Mouse (Mus musculus): ENCODE results near the gene Sparcl1. TPM values are rescaled to one million over a fixed set of nuclear protein-coding genes. Genes with fewer than 3 reads are reported as not detected.

Gene Sparcl1
- polyA plus RNA-seq, 1 experiment from 2014 or later = 26.5 TPM

DNA sequence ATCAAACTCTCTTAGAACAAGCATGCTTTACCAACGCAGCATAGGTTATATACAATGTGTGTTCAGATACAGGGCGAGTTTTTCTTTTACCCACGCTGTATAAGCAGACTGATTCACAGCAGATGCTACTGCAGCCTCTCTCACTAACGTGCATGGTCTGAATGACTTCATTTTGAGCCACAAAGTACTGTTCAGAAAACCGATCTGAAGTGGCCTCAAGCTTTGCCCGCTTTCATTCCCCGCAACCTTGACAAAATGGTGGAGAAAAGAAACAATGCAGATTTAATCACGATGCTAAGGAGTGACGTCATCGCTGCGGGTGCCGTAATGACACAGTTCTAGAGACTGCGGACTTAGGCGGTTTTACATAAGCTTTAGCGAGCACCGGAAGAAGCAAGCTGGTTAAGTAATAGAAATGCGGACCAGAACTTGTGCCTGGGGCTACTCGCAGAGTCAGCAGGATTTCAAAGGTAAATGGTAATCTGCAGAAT, 4.6 kb downstream of the Sparcl1 start:
- 7% methylated on average over 18 of the region's 18 CpGs for WGBS
- Histone ChIP-seq H3K4me3 (replicated peaks) (peak overlapping the region; percentile 23), H3K4me1 (peaks cover 72% of the 10 kb centered on the region), H3K9ac (peak overlapping the region; percentile 17; the same call in 1 of the 2 replicates), H3K9me3 (no peaks in the 10 kb centered on the region), H3K27ac (peak overlapping the region; percentile 80), H3K4me2 (peak overlapping the region; percentile 49), H3K36me3 (replicated peaks) (no peaks in the 10 kb centered on the region), H3K27me3 (no peaks in the 10 kb centered on the region)
- ATAC-seq (ENCODE audit: low FRiP score) = peak; percentile 57

DNA sequence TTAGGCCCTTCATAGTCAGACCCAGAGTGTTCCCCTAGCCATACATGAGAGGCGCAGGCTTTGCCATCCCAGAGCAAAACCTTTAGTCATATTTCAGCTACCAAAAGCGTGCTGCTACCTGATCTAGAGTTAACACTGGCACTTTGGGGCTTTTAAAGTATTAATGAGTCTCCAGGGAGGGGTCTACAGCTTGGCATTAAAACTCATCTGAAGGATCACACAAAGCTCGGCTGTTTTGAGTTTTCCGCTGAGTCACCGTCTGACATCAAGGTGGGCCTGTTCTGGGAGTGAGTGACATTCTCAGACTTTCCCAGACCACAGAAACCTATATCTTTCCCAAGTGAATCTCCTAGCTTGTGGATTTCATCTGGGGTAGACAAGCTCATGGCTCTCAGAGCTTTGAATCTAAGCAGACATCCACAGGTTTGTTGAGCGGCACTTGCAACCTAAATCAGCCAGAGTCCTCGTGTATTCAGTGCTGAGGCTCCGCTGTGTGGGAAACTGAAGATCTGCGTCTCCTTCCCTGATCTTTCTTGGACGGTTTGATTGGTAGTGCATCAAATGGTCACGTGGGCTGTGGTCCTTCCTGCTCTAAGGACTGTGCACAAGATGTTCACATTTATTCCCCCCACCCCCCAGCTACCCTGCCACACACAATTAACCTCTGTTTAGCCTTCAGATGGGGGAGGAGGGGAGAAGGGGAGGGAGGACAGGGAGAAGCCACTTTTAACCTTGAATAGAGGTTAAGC, 5.2 kb downstream of the Sparcl1 start:
- Histone ChIP-seq H3K9ac (0 out of 2 replicates have a peak overlapping the region, but pooled peaks have one; percentile 17), H3K36me3 (replicated peaks) (no peaks in the 10 kb centered on the region), H3K27ac (peak overlapping the region; percentile 80), H3K4me1 (peaks cover 70% of the 10 kb centered on the region), H3K4me3 (replicated peaks) (peak overlapping the region; percentile 23; the same call in 1 of the 2 replicates), H3K4me2 (peak overlapping the region; percentile 49), H3K9me3 (no peaks in the 10 kb centered on the region), H3K27me3 (no peaks in the 10 kb centered on the region)
- 36% methylated on average over 11 of the region's 11 CpGs for WGBS
- ATAC-seq (ENCODE audit: low FRiP score) = peak; percentile 41

DNA sequence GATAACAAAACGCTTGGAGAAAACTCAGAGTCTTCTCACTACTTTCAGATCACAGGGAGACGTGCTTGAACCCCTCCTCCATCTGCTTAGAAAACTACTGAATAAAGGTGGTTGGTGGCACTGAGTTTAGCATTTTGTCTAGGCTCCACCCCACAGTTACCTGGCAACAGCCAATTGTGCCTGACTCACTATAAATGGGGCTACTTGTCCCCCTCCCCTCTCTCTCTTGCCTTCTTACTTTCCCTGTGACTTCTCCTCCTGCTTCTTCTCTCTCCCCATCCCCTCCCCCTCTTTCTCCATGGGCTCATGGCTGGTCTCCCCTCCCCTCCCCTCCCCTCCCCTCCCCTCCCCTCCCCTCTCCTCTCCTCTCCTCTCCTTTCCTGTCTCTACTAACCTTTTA, 9.4 kb downstream of the Sparcl1 start:
- Histone ChIP-seq H3K4me3 (replicated peaks) (no peak overlapping the region), H3K27me3 (no peaks in the 10 kb centered on the region), H3K4me2 (no peak overlapping the region), H3K4me1 (peaks cover 60% of the 10 kb centered on the region), H3K9me3 (no peaks in the 10 kb centered on the region), H3K36me3 (replicated peaks) (no peaks in the 10 kb centered on the region), H3K9ac (no peak overlapping the region), H3K27ac (no peak overlapping the region)
- ATAC-seq (ENCODE audit: low FRiP score) = no peak
- 33% methylated on average over 2 of the region's 2 CpGs for WGBS

DNA sequence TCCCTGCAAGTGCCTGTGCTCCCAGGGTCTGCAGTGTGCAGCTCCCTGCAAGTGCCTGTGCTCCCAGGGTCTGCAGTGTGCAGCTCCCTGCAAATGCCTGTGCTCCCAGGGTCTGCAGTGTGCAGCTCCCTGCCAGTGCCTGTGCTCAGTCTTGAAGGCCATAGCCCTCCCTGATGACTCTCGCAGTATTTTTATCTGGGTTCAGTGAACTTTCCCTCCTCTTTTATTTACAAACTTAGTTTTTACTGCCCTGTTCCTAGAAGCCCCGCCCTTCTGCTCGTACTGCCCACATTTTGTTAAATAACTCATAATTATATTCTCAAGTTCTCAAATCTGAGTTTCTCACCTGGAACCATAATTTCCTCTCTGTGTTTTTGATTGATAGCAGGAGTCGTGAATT, 10.4 kb downstream of the Sparcl1 start:
- no peak overlapping the region for H3K9ac ChIP-seq
- no peaks in the 10 kb centered on the region for H3K9me3 ChIP-seq
- ATAC-seq (ENCODE audit: low FRiP score) = no peak
- H3K27me3 ChIP-seq = no peaks in the 10 kb centered on the region
- no peaks in the 10 kb centered on the region for H3K36me3 ChIP-seq (replicated peaks)
- H3K4me2 ChIP-seq = no peak overlapping the region
- H3K4me1 ChIP-seq = peaks cover 51% of the 10 kb centered on the region
- H3K4me3 ChIP-seq (replicated peaks) = no peak overlapping the region
- no peak overlapping the region for H3K27ac ChIP-seq
- WGBS = 69% methylated on average over 4 of the region's 4 CpGs

DNA sequence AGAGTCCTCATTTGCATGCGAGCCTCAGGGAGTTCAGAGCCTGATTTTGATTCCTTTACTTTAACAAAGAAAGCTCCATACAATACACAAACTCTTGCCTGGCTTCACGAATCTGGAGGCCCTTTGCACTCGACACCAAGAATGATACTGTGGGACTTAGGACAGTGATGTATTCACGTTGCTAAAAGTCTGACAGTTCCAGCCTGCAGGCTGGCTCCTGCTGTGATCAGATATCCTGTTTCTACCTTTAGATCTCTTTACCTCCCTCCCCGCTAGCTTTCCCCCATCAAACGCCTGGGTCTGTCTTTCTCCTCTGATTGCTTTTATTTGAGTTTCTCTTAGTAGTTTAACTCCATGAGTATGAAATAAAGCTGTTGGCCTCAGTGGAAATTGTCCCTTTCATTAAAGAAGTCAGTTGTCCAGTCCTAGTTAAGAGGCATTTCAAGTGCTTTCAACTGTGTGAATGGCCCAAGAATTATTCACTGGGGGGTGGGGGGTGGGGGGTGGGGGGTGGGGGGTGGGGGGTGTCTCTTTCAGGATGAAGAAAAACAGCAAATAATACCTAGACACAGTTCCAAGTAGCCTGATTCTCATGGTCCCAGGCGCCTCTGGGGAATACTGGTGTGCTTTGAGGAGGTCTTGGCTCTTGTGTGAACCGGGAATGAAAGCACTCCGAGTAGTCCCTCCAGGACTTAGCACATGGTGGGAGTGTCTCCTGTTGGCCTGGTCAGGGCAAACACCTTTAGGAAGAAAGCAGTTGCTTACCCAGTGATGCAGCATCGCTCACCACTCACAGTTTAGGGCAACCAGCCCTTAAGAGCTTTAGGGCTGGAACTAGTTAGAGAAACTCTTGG, 11.6 kb downstream of the Sparcl1 start:
- 9% methylated on average over 10 of the region's 10 CpGs for WGBS
- H3K4me3 ChIP-seq (replicated peaks) = no peak overlapping the region
- H3K27me3 ChIP-seq = no peaks in the 10 kb centered on the region
- no peaks in the 10 kb centered on the region for H3K36me3 ChIP-seq (replicated peaks)
- peak overlapping the region; percentile 2 for H3K4me2 ChIP-seq
- H3K9me3 ChIP-seq = no peaks in the 10 kb centered on the region
- no peak overlapping the region for H3K9ac ChIP-seq
- ATAC-seq (ENCODE audit: low FRiP score) = peak; percentile 37; the same call in 1 of the 2 replicates
- H3K27ac ChIP-seq = peak overlapping the region; percentile 42; the same call in 1 of the 2 replicates
- peaks cover 43% of the 10 kb centered on the region for H3K4me1 ChIP-seq

DNA sequence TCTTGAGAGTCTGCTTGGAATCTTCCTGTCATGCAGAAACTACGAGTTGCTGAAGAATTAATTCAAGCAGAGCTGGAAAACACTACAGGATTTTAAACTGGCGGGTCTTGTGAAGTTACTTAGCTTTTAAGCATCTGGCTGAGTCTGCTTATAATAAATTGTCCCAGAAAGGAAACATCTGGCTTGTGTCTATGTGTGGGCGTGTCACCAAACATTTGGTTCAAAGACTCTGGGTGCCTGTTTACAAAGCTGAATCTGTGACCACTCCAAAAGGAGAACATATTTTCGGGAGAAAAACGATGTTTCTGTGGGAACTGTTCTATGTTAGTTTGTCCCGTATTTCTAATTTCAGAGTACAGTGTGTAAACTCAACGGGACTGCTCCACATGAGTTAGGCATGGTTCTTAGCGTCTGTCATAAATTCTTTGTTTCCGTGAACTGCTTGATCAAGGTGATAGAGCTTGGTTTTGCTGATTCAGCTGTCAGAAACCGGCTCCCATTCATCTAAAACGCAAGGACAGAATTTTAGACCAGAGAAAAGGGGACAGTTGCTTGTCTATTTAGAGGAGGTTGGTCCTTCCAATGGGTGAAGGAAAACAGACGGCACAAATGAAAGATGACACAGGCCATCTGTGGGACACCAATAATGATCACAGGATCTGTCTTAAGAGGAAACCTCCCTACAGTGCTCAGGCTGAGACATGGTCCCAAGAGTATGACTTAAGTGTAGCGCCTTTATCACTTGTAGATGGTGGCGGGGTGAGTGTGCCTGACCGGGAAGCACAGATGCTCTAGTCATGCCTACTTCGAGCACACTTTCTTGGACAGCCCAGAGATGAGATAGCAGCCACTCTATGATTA, 17.2 kb downstream of the Sparcl1 start:
- no peak overlapping the region for H3K4me3 ChIP-seq (replicated peaks)
- H3K9ac ChIP-seq = no peak overlapping the region
- H3K4me2 ChIP-seq = no peak overlapping the region
- H3K27ac ChIP-seq = no peak overlapping the region
- H3K36me3 ChIP-seq (replicated peaks) = no peaks in the 10 kb centered on the region
- no peaks in the 10 kb centered on the region for H3K27me3 ChIP-seq
- no peak for ATAC-seq (ENCODE audit: low FRiP score)
- WGBS = 88% methylated on average over 16 of the region's 16 CpGs
- H3K4me1 ChIP-seq = 0 out of 2 replicates have a peak, but pooled peaks cover 10% of the 10 kb centered on the region
- no peaks in the 10 kb centered on the region for H3K9me3 ChIP-seq

DNA sequence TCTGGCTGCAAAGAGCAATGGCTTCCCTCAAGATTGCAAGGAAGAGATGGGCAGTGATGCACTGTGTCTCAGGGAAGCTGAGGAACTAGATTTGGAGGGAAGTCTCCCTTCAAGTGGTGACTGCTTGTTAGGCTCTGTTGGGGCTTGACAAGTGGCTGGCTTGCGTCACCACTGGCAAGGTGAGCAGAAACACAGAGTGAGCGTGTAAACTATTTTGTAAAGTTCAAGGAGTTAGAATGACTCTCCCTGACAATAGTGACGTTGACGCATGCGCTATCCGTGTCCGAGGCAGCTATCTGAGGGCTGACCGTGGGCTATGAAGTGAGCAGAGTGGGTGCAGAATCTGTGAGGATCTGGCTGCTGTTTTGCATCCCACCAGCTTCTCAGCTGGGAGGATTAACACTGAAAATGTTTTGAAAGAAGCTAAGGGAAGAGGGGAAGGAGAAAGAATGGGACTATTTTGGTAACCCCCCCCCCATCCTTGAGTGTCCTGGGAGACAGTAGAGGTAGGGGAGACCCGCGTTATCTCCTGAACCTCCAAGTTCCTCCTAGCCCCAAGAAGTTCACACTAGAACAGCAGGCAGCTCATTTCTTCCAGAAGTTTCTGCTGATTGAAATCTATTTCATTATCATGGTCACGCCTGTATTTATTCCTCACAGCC, 18.0 kb downstream of the Sparcl1 start:
- Histone ChIP-seq H3K4me2 (no peak overlapping the region), H3K9me3 (no peaks in the 10 kb centered on the region), H3K27ac (no peak overlapping the region), H3K4me3 (replicated peaks) (no peak overlapping the region), H3K27me3 (no peaks in the 10 kb centered on the region), H3K4me1 (0 out of 2 replicates have a peak, but pooled peaks cover 3% of the 10 kb centered on the region), H3K36me3 (replicated peaks) (no peaks in the 10 kb centered on the region), H3K9ac (no peak overlapping the region)
- WGBS = 88% methylated on average over 11 of the region's 11 CpGs
- no peak for ATAC-seq (ENCODE audit: low FRiP score)

DNA sequence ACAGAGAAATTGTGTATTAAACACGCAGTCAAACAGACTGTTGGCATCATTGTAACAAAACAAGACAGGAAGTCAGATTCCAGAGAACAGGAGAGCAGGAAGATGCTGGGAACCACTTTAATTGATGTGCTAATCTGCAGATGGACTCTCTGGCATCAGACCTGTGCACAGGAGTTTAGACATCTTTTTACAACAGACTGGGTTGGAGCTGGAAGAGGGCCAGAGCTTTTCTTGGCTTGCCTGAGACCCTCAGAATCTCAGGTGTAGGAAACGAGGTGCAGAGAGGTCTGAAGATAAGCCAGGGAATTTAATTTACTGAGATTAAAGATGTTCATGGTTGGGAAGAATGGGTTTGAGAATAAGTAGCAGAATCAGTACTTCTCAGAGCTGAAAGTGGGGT, 23.8 kb downstream of the Sparcl1 start:
- no peak overlapping the region for H3K4me2 ChIP-seq

DNA sequence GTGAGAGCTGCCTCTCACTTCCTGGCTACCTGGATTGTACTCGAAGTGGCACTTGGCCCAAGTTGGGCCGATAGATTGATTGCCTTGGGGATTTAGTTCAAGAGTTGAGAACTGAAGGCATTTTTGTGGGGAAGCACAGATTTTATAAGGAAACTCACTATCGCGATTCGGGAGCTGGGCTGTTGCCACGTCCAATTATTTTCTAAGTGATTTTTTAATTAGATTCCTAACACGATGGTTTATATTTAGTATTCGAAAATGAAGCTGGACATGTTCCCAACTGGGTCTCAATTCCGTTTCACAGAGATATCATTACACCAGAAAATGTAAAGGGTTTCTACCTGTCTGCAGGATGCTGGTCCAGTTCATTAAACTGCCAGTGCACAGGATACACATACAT, 28.2 kb downstream of the Sparcl1 start:
- Histone ChIP-seq H3K27ac (no peak overlapping the region), H3K27me3 (no peaks in the 10 kb centered on the region), H3K4me1 (no peaks in the 10 kb centered on the region), H3K4me2 (no peak overlapping the region), H3K36me3 (replicated peaks) (no peaks in the 10 kb centered on the region), H3K4me3 (replicated peaks) (no peak overlapping the region), H3K9ac (no peak overlapping the region), H3K9me3 (no peaks in the 10 kb centered on the region)
- no peak for ATAC-seq (ENCODE audit: low FRiP score)
- 92% methylated on average over 9 of the region's 9 CpGs for WGBS

More for the DNA sequence above, 23.8 kb downstream of the Sparcl1 start:
- H3K4me3 ChIP-seq (replicated peaks) = no peak overlapping the region
- no peaks in the 10 kb centered on the region for H3K4me1 ChIP-seq
- no peak overlapping the region for H3K27ac ChIP-seq
- H3K9ac ChIP-seq = no peak overlapping the region
- H3K27me3 ChIP-seq = no peaks in the 10 kb centered on the region
- WGBS = 82% methylated on average over 2 of the region's 2 CpGs
- no peak for ATAC-seq (ENCODE audit: low FRiP score)
- H3K9me3 ChIP-seq = no peaks in the 10 kb centered on the region
- H3K36me3 ChIP-seq (replicated peaks) = no peaks in the 10 kb centered on the region

DNA sequence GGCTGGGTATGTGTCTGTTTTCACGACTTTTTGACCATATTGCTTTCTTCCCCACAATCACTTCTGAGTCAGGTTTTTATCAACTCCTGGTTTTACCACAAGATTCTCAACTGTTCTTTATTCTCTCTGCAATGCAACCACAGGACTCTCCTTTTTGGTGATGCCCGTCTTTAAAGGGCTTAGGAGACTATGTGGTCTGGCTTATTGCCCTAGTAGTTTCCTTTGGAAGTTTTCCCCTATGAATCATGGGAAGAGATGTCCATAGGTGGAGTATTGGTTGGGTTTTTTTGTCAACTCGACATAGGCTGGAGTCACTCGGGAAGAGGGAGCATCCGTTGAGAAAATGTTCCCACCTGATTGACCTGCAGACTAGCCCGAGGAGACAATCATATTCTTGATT, 32.8 kb downstream of the Sparcl1 start:
- WGBS = 89% methylated on average over 6 of the region's 6 CpGs
- no peak for ATAC-seq (ENCODE audit: low FRiP score)

DNA sequence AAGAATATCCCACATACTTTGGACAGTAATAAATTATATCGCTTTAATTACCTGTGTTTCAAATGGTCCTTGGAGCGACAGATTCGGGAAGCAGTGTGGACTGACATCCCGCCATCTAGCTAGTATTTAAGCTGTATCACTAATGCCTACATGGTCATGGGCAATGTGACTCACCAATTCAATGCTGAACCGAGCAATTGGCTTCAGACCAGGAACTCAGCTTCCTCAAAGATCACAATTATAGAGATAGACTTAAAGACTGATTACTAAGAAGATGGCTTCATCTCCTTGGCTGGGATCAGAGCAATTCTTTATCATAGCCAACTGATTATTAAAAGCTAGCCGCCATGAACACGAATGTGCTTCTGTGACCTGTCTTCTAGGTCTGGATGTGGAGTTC, 36.0 kb downstream of the Sparcl1 start, which contains the start of gene Gm17660:
Gm17660 (minus strand) TSS at position 101 of the 400 bp plus-strand sequence.
- Histone ChIP-seq H3K4me2 (no peak within 1 kb of the TSS), H3K27ac (no peak within 1 kb of the TSS), H3K9ac (no peak within 1 kb of the TSS), H3K36me3 (replicated peaks) (no peaks in the 10 kb centered on the region), H3K27me3 (peaks cover 2% of the 10 kb centered on the region; the same call in 1 of the 2 replicates), H3K9me3 (no peaks in the 10 kb centered on the region), H3K4me1 (peaks cover 10% of the 10 kb centered on the region), H3K4me3 (replicated peaks) (no peak within 1 kb of the TSS)
- ATAC-seq (ENCODE audit: low FRiP score) = no peak
- 95% methylated on average over 7 of the region's 7 CpGs for WGBS

More for the DNA sequence above, 32.8 kb downstream of the Sparcl1 start:
- H3K4me1 ChIP-seq = peaks cover 5% of the 10 kb centered on the region; the same call in 1 of the 2 replicates
- peaks cover 2% of the 10 kb centered on the region; the same call in 1 of the 2 replicates for H3K27me3 ChIP-seq
- H3K4me3 ChIP-seq (replicated peaks) = no peak overlapping the region
- no peak overlapping the region for H3K27ac ChIP-seq
- no peaks in the 10 kb centered on the region for H3K9me3 ChIP-seq
- no peaks in the 10 kb centered on the region for H3K36me3 ChIP-seq (replicated peaks)
- H3K9ac ChIP-seq = no peak overlapping the region
- H3K4me2 ChIP-seq = no peak overlapping the region

Data from forebrain, embryonic 12.5 days (tissue).